Mouse (Mus musculus) stomach, embryonic 15.5 days (tissue): ENCODE results near the gene Olfr1496. TPM values are rescaled to one million over a fixed set of nuclear protein-coding genes. Genes with fewer than 3 reads are reported as not detected.
"Not testable (repeated sequence)": the region's sequence is repeated elsewhere in the genome, so short reads cannot be mapped to it uniquely, and the experiment has no call there.

Experiments
- ATAC-seq: fragments of 200-750 bp; cut with Nextera tagmentation; 2 replicates; pipeline ENCODE4 v1.8.0; 2017; ENCODE audit warnings: low read depth, moderate number of reproducible peaks, moderate TSS enrichment; ENCODE audit not compliant: insufficient read depth, low FRiP score
- H3K27ac ChIP-seq: fragments of 300-500 bp; sonication (generic); 2 replicates; pipeline ENCODE4 v1.5.1; 2015; ENCODE audit warnings: mild to moderate bottlenecking, inconsistent platforms
- H3K27me3 ChIP-seq: fragments of 300-500 bp; sonication (generic); replicated peaks from 2 replicates; pipeline ENCODE4 v1.6.1; 2015; ENCODE audit warnings: inconsistent platforms
- H3K36me3 ChIP-seq: fragments of 300-500 bp; sonication (generic); 2 replicates; pipeline ENCODE4 v1.6.1; 2015; ENCODE audit warnings: inconsistent platforms
- H3K4me1 ChIP-seq: fragments of 300-500 bp; sonication (generic); 2 replicates; pipeline ENCODE4 v1.6.1; 2015; ENCODE audit warnings: inconsistent platforms
- H3K4me2 ChIP-seq: fragments of 300-500 bp; sonication (generic); 2 replicates; pipeline ENCODE4 v1.6.1; 2015; ENCODE audit warnings: mild to moderate bottlenecking, inconsistent platforms
- H3K4me3 ChIP-seq: fragments of 300-500 bp; sonication (generic); replicated peaks from 2 replicates; pipeline ENCODE4 v1.5.1; 2015; ENCODE audit warnings: inconsistent platforms
- H3K9ac ChIP-seq: fragments of 300-500 bp; sonication (generic); 2 replicates; pipeline ENCODE4 v1.6.1; 2015; ENCODE audit warnings: inconsistent platforms
- H3K9me3 ChIP-seq: fragments of 300-500 bp; sonication (generic); 2 replicates; pipeline ENCODE4 v1.6.1; 2016; ENCODE audit warnings: inconsistent platforms
- WGBS: fragments of 180-500 bp; shearing (Covaris S2); methylation state at CpG from one replicate; pipeline ENCODE4 v1.1.7; 2015; 5-methylcytosine and 5-hydroxymethylcytosine counted together
- polyA plus RNA-seq: library from polyadenylated mRNA; unstranded; fragments of >200 nt; fragmentation: Nextera tagmentation; extraction: Ambion mirVana; gene quantifications from 2 replicates; pipeline ENCODE4 v1.2.1, GENCODE M21; 2015

Gene Olfr1496
- polyA plus RNA-seq = not detected in 2 replicates

GRCm38 (mm10) chr19:13777578-13777977, at the start of gene Olfr1496:
Olfr1496 (plus strand) TSS chr19:13777878.
- Histone ChIP-seq H3K27ac (no peak within 1 kb of the TSS), H3K36me3 (no peaks in the 10 kb centered on the region), H3K9me3 (no peaks in the 10 kb centered on the region), H3K4me3 (no peak within 1 kb of the TSS), H3K4me1 (no peaks in the 10 kb centered on the region), H3K9ac (no peak within 1 kb of the TSS), H3K27me3 (no peaks in the 10 kb centered on the region), H3K4me2 (no peak within 1 kb of the TSS)
- WGBS = 72% methylated on average over 1 of the region's 1 CpGs
- no peak for ATAC-seq

- no peaks in the 10 kb centered on the region for H3K36me3 ChIP-seq
- H3K4me3 ChIP-seq = no peak within 1 kb of the TSS
- no peak within 1 kb of the TSS for H3K27ac ChIP-seq
- H3K4me2 ChIP-seq = no peak within 1 kb of the TSS
- H3K27me3 ChIP-seq = no peaks in the 10 kb centered on the region
- H3K4me1 ChIP-seq = no peaks in the 10 kb centered on the region
- H3K9me3 ChIP-seq = no peaks in the 10 kb centered on the region
- 87% methylated on average over 4 of the region's 4 CpGs for WGBS
- ATAC-seq = no peak
- H3K9ac ChIP-seq = no peak within 1 kb of the TSS
Observed at GRCm38 (mm10) chr19:13739428-13739827, 38.2 kb upstream of the Olfr1496 start, which contains the start of gene Olfr1494. Olfr1494 (plus strand) TSS chr19:13739728.

- ATAC-seq = no peak
- H3K9ac ChIP-seq = no peak overlapping the region
- H3K27me3 ChIP-seq = no peaks in the 10 kb centered on the region
- no peak overlapping the region for H3K4me3 ChIP-seq
- no peak overlapping the region for H3K4me2 ChIP-seq
- H3K4me1 ChIP-seq = no peaks in the 10 kb centered on the region
- H3K9me3 ChIP-seq = no peaks in the 10 kb centered on the region
- 86% methylated on average over 1 of the region's 1 CpGs for WGBS
- H3K36me3 ChIP-seq = no peaks in the 10 kb centered on the region
- no peak overlapping the region for H3K27ac ChIP-seq
Observed at GRCm38 (mm10) chr19:13749366-13749765, 28.3 kb upstream of the Olfr1496 start.

GRCm38 (mm10) chr19:13764306-13764705, 13.4 kb upstream of the Olfr1496 start, which contains the start of gene Olfr1495:
Olfr1495 (plus strand) TSS chr19:13764606.
- H3K9me3 ChIP-seq = no peaks in the 10 kb centered on the region
- H3K4me2 ChIP-seq = no peak within 1 kb of the TSS
- H3K4me3 ChIP-seq = no peak within 1 kb of the TSS
- H3K9ac ChIP-seq = no peak within 1 kb of the TSS
- ATAC-seq = no peak
- H3K27me3 ChIP-seq = no peaks in the 10 kb centered on the region
- no peak within 1 kb of the TSS for H3K27ac ChIP-seq
- H3K36me3 ChIP-seq = no peaks in the 10 kb centered on the region
- H3K4me1 ChIP-seq = no peaks in the 10 kb centered on the region
- 81% methylated on average over 3 of the region's 3 CpGs for WGBS

- ATAC-seq = no peak
- Histone ChIP-seq H3K9me3 (no peaks in the 10 kb centered on the region), H3K27ac (no peak overlapping the region), H3K4me1 (no peaks in the 10 kb centered on the region), H3K36me3 (no peaks in the 10 kb centered on the region), H3K4me2 (no peak overlapping the region), H3K27me3 (no peaks in the 10 kb centered on the region), H3K9ac (no peak overlapping the region), H3K4me3 (no peak overlapping the region)
- 89% methylated on average over 9 of the region's 9 CpGs for WGBS
Observed at GRCm38 (mm10) chr19:13768565-13769276, 9.0 kb upstream of the Olfr1496 start.

GRCm38 (mm10) chr19:13798102-13798501, 20.4 kb downstream of the Olfr1496 start, which contains the start of gene Olfr1497:
Olfr1497 (minus strand) TSS chr19:13798202.
- H3K9ac ChIP-seq = no peak within 1 kb of the TSS
- no peak for ATAC-seq
- H3K9me3 ChIP-seq = no peaks in the 10 kb centered on the region
- H3K4me3 ChIP-seq = no peak within 1 kb of the TSS
- no peaks in the 10 kb centered on the region for H3K4me1 ChIP-seq
- H3K27me3 ChIP-seq = no peaks in the 10 kb centered on the region
- H3K27ac ChIP-seq = no peak within 1 kb of the TSS
- H3K4me2 ChIP-seq = no peak within 1 kb of the TSS
- H3K36me3 ChIP-seq = no peaks in the 10 kb centered on the region

GRCm38 (mm10) chr19:13805486-13805885, 27.8 kb downstream of the Olfr1496 start:
- not testable (repeated sequence) for H3K36me3 ChIP-seq, H3K4me2 ChIP-seq, H3K4me1 ChIP-seq, H3K9ac ChIP-seq, ATAC-seq, H3K27ac ChIP-seq, H3K27me3 ChIP-seq, H3K4me3 ChIP-seq, H3K9me3 ChIP-seq
- WGBS = 52% methylated on average over 1 of the region's 1 CpGs

- no peak overlapping the region for H3K27ac ChIP-seq
- 61% methylated on average over 2 of the region's 2 CpGs for WGBS
- no peaks in the 10 kb centered on the region for H3K27me3 ChIP-seq
- no peak for ATAC-seq
- H3K4me3 ChIP-seq = no peak overlapping the region
- no peaks in the 10 kb centered on the region for H3K4me1 ChIP-seq
- no peaks in the 10 kb centered on the region for H3K36me3 ChIP-seq
- H3K9me3 ChIP-seq = no peaks in the 10 kb centered on the region
- H3K9ac ChIP-seq = no peak overlapping the region
- no peak overlapping the region for H3K4me2 ChIP-seq
Observed at GRCm38 (mm10) chr19:13812823-13813222, 35.1 kb downstream of the Olfr1496 start.

GRCm38 (mm10) chr19:13818827-13819226, 41.1 kb downstream of the Olfr1496 start:
- H3K4me1 ChIP-seq = no peaks in the 10 kb centered on the region
- no peaks in the 10 kb centered on the region for H3K9me3 ChIP-seq
- H3K4me3 ChIP-seq = no peak overlapping the region
- H3K36me3 ChIP-seq = no peaks in the 10 kb centered on the region
- H3K9ac ChIP-seq = no peak overlapping the region
- 30% methylated on average over 5 of the region's 5 CpGs for WGBS
- no peak overlapping the region for H3K4me2 ChIP-seq
- ATAC-seq = no peak
- H3K27ac ChIP-seq = no peak overlapping the region
- no peaks in the 10 kb centered on the region for H3K27me3 ChIP-seq

- no peaks in the 10 kb centered on the region for H3K4me1 ChIP-seq
Observed at GRCm38 (mm10) chr19:13819347-13819746, 41.7 kb downstream of the Olfr1496 start, which contains the start of gene Olfr1499. Olfr1499 (minus strand) TSS chr19:13819447.

GRCm38 (mm10) chr19:13820847-13821246, 43.2 kb downstream of the Olfr1496 start:
- Histone ChIP-seq H3K4me2 (no peak overlapping the region), H3K9me3 (no peaks in the 10 kb centered on the region), H3K9ac (no peak overlapping the region), H3K4me3 (no peak overlapping the region), H3K36me3 (no peaks in the 10 kb centered on the region), H3K4me1 (no peaks in the 10 kb centered on the region), H3K27me3 (no peaks in the 10 kb centered on the region), H3K27ac (no peak overlapping the region)
- 51% methylated on average over 5 of the region's 5 CpGs for WGBS
- no peak for ATAC-seq

More at GRCm38 (mm10) chr19:13819347-13819746, 41.7 kb downstream of the Olfr1496 start, which contains the start of gene Olfr1499:
- ATAC-seq = no peak
- H3K27me3 ChIP-seq = no peaks in the 10 kb centered on the region
- H3K9ac ChIP-seq = no peak within 1 kb of the TSS
- no peak within 1 kb of the TSS for H3K4me3 ChIP-seq
- no peaks in the 10 kb centered on the region for H3K36me3 ChIP-seq
- no peaks in the 10 kb centered on the region for H3K9me3 ChIP-seq
- no peak within 1 kb of the TSS for H3K4me2 ChIP-seq
- H3K27ac ChIP-seq = no peak within 1 kb of the TSS

GRCm38 (mm10) chr19:13828447-13828846, 50.8 kb downstream of the Olfr1496 start:
- no peak for ATAC-seq
- H3K9me3 ChIP-seq = no peaks in the 10 kb centered on the region
- H3K9ac ChIP-seq = no peak overlapping the region
- H3K4me3 ChIP-seq = no peak overlapping the region
- H3K36me3 ChIP-seq = no peaks in the 10 kb centered on the region
- H3K27me3 ChIP-seq = no peaks in the 10 kb centered on the region
- no peaks in the 10 kb centered on the region for H3K4me1 ChIP-seq
- H3K4me2 ChIP-seq = no peak overlapping the region
- WGBS = 78% methylated on average over 3 of the region's 3 CpGs
- H3K27ac ChIP-seq = no peak overlapping the region
